Mouse (Mus musculus) left cerebral cortex, adult 11 months (tissue): ENCODE measurements at regions not wholly inside any gene's neighbourhood (a gene's known extent, or its start where the extent isn't known, plus 50 kb on each side); places are given as distances from the start of the nearest gene placed in this dataset.

Experiments used
- DNase-seq: peaks from one replicate; pipeline ENCODE4 v3.0.0; 2022; ENCODE audit warnings: low spot score

DNA sequence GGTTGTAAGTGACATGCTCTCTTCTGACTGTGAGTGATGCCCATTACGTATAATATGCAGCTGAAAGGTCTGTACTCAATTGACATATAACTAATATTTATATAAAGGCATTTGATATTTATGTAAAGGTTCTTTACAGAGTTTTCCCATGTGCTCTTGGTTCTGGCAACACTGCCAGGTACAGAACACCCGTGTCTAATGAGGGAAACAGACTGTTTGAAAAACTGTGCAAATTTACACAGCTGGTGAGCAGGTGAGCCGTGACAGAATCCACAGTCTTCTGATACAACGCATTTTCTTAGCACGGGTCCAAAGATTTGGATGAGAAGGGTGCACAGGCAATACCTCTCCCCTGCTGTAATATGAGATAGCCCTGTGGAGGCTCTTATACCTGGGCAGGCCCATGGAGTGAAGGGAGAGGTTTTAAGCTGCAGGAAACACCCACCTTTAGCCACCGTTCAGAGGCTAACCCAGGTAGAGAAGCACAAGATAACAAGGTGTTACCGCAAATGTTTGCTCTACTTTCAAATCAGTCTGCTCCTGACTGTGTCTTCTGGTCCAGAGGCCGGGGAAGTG lies 161.0 kb downstream of the Foxo1 start:
- DNase-seq, result no peak

- no peak for DNase-seq
These were observed 154.7 kb downstream of the Foxo1 start for GRCm38 (mm10) chr3:52422826-52423225.

- no peak for DNase-seq
These were observed 148.1 kb downstream of the Foxo1 start for GRCm38 (mm10) chr3:52416261-52416660.

DNA sequence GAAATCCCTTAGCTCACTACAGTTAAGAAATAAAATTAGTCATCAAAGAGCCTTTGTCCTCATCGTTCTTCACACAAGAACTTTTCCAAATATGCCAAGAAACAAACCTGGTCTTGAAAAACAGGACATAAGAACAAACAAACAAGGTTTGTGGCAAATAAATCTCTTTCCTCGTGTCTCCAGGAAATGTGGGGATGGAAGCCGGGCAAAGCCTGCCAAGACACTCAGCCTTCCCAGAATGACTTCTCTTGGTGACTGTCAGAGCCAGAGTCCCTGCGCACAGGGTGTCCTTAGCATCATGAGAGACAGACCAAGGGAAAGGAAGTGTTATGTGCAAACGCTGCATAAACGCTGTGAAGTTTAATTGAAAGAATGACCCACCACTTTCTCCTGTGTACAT lies 147.2 kb downstream of the Foxo1 start:
- no peak for DNase-seq

- DNase-seq, result no peak
These were observed 145.9 kb downstream of the Foxo1 start for GRCm38 (mm10) chr3:52414017-52414416.

- DNase-seq, result no peak
These were observed 145.1 kb downstream of the Foxo1 start for GRCm38 (mm10) chr3:52413187-52413746.

DNA sequence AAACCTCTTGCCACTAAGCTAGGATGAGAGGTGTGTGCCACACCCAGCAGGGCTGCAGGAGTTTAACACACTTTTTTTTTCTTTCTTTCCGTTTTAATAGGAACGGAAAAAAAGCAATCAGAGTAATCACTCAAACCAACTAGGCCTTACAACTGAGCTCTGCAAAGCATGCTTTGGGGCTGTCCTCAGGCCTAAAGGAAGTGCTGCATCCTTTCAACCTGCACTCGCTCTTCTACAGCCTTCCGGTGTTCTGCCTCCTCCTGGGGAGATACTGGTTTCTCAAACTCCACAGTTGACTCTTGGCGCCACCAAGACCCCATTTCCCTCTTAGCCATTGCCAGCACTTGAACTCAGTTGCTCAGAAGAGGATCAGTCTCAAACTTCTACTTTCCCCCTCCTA lies 143.2 kb downstream of the Foxo1 start:
- no peak for DNase-seq

DNA sequence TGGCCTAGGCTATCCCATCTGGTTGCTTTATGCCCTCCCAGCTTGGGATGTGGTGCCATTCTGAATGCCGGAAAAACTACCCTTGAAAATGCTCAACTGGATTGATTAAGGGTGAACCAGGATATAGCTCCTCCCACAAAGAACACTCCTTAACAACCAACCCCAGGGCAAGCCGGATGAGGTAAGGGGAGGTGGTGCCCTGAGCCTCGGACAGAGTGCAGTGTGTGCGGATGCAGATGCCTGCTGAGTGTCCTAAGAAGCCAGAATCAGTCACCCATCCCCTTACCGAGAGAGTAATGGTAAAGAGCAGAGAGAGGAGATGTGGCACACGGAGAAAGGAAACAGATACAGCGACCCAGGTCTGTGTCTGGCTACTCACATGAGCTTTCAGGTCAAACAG lies 141.3 kb downstream of the Foxo1 start:
- no peak for DNase-seq

DNA sequence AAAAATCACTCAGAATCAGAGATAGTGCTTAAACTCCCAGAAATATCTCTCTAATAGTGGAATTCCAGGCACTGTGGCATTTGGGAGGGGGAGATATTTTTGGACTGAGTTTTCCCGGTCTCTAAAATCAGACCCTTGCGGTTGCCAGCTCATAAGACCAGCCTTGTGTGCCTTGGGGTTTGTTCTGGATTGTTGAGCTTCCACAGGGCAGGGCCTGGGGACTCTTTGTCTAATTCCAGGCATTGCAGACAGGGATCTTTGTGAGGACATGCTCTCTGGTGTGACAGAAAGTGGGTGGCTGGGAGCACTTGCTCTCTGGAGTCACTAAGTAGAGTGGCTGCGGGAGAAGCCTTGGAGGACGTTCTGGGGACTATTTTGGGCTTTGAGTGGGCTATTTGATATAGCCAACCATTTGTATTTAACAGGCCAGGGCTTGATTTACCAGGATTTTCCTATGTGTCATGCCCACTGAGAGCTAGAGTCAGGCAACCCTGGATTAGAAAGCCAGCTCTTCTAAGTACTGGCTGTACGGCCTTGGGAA lies 138.7 kb downstream of the Foxo1 start:
- DNase-seq, result no peak

DNA sequence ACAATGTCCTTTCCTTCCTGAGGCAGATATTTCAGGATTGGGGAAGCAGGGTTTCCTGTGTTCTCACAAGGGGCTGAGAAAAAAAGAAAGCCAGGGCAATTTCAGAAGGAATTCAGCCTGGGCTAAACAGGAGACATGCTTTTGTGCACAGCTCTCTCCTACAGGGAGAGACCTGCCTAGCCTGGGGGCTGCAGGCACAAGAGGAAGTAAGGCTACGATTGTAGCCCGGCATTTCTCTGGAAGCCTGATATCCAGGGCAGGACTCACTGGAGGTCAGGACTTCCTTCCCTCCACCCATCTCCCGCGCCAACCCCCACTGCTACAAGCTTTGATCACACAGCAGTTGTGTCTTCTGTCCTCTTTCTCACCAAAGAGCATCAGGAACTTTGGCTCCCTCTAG lies 136.5 kb downstream of the Foxo1 start:
- DNase-seq, result no peak

DNA sequence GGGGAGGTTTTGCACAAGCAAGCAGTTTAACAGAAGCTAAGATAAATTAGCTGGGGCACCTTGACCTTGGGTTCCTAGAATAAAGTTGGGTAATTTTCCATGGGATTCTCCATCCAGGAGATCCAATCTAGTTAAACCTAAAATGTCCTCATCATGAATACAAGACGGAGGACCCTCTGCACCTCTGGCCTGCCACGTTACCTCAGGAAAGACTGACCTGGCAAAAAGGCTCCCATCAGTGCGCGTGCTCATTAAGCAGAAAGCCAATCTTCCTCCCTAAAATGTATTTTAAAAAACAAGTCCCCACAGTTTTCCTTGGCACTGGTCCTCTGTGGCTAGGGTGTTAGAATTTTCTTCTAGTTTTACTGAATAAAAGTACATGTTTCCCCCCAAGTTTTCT lies 134.9 kb downstream of the Foxo1 start:
- no peak for DNase-seq
